Mouse (Mus musculus) ES-E14 (cell line): ENCODE data around the gene Sema5a. TPM values are rescaled to one million over a fixed set of nuclear protein-coding genes. Genes with fewer than 3 reads are reported as not detected.

Experiments
- DNase-seq: peaks from one replicate; pipeline ENCODE4 v3.0.0-alpha.2; 2013; ENCODE audit warnings: low read depth, low spot score
- H3K27ac ChIP-seq: 2 replicates; pipeline ENCODE4 v1.5.1; 2012; ENCODE audit warnings: low read depth, mild to moderate bottlenecking, low read length, moderate library complexity, mixed read lengths; ENCODE audit not compliant: poor library complexity, insufficient read depth, severe bottlenecking
- H3K36me3 ChIP-seq: 2 replicates; pipeline ENCODE4 v1.6.1; 2012; ENCODE audit warnings: mild to moderate bottlenecking, low read length, moderate library complexity, mixed read lengths; ENCODE audit not compliant: control insufficient read depth, poor library complexity, insufficient read depth, severe bottlenecking
- H3K4me1 ChIP-seq, 2 experiments: fragments of 150-350 bp in 1 of 2; sonication (generic) in 1 of 2; 2 replicates each; pipeline ENCODE4 v1.6.1; 2012; ENCODE audit warnings: low read length in 2 of 2, mild to moderate bottlenecking in 1 of 2, mixed read lengths in 1 of 2; ENCODE audit not compliant: control insufficient read depth in 2 of 2, insufficient read depth in 2 of 2, poor library complexity in 1 of 2
- H3K4me3 ChIP-seq, 2 experiments: fragments of 150-350 bp in 1 of 2; sonication (generic) in 1 of 2; 2 replicates each; pipeline ENCODE4 v1.5.1; 2012; ENCODE audit warnings: low read length in 2 of 2, low read depth in 1 of 2, mild to moderate bottlenecking in 1 of 2, mixed read lengths in 1 of 2; ENCODE audit not compliant: insufficient read depth in 1 of 2, poor library complexity in 1 of 2, severe bottlenecking in 1 of 2
- H3K9ac ChIP-seq: 2 replicates; pipeline ENCODE4 v1.6.1; 2012; ENCODE audit warnings: low read depth, mild to moderate bottlenecking, low read length, mixed read lengths; ENCODE audit not compliant: poor library complexity, insufficient read depth, severe bottlenecking
- H3K9me3 ChIP-seq: fragments of 150-350 bp; sonication (generic); 2 replicates; pipeline ENCODE4 v1.6.1; 2012; ENCODE audit warnings: low read depth, mild to moderate bottlenecking, low read length; ENCODE audit not compliant: control insufficient read depth, insufficient read depth
- CHD2 ChIP-seq: IDR thresholded peaks from 2 replicates; pipeline ENCODE4 v1.6.1; 2014; ENCODE audit warnings: mild to moderate bottlenecking, low read depth, low read length, inconsistent platforms
- HCFC1 ChIP-seq: IDR thresholded peaks from 2 replicates; pipeline ENCODE4 v1.6.1; 2012; ENCODE audit warnings: low read length, inconsistent platforms, borderline replicate concordance; ENCODE audit not compliant: insufficient read depth
- MAFK ChIP-seq: IDR thresholded peaks from 2 replicates; pipeline ENCODE4 v1.6.1; 2014; ENCODE audit warnings: mild to moderate bottlenecking, low read depth, low read length, inconsistent platforms; ENCODE audit not compliant: insufficient read depth
- ZC3H11A ChIP-seq: IDR thresholded peaks from 2 replicates; pipeline ENCODE4 v1.6.1; 2012; ENCODE audit warnings: low read depth, mild to moderate bottlenecking, inconsistent platforms, low read length, borderline replicate concordance
- ZNF384 ChIP-seq: IDR thresholded peaks from 2 replicates; pipeline ENCODE4 v1.6.1; 2012; ENCODE audit warnings: low read depth, low read length, inconsistent platforms
- in situ Hi-C, 2 experiments: fragments of 600-800 bp; cut with MboI; formaldehyde crosslinking; loops; one replicate each; pipeline ENCODE4 v1.15.1; 2025; ENCODE audit warnings: low sequenced_read_pairs in 2 of 2, inconsistent platforms in 1 of 2; ENCODE audit not compliant: unreplicated experiment in 2 of 2
- total RNA-seq: library from RNA; depleted of rRNA; stranded (reverse); fragments of 300-350 nt; gene quantifications from 2 replicates; pipeline ENCODE4 v1.2.3, GENCODE M21; 2012

The Sema5a gene
- total RNA-seq, 1 experiment, result 2.7 TPM

- H3K27ac ChIP-seq, result no peak overlapping the region
- TF ChIP-seq CHD2, result no peak
- no peak for TF ChIP-seq HCFC1
- TF ChIP-seq ZC3H11A, result no peak
- no peak for TF ChIP-seq MAFK
- no peak for TF ChIP-seq ZNF384
- no peaks in the 10 kb centered on the region for H3K36me3 ChIP-seq
- no peak for DNase-seq
- no peaks in the 10 kb centered on the region for H3K4me1 ChIP-seq
- H3K9me3 ChIP-seq, result no peaks in the 10 kb centered on the region
- in situ Hi-C loops, result no loop called here
- H3K9ac ChIP-seq, result no peak overlapping the region
- H3K4me3 ChIP-seq, result no peak overlapping the region
Observed at GRCm38 (mm10) chr15:32459046-32459445, 214.4 kb downstream of the Sema5a start.

GRCm38 (mm10) chr15:32460238-32460637, 215.6 kb downstream of the Sema5a start:
- H3K4me1 ChIP-seq, result no peaks in the 10 kb centered on the region
- no peak overlapping the region for H3K9ac ChIP-seq
- H3K9me3 ChIP-seq, result no peaks in the 10 kb centered on the region
- no peak for DNase-seq
- in situ Hi-C loops, result no loop called here
- H3K27ac ChIP-seq, result no peak overlapping the region
- no peaks in the 10 kb centered on the region for H3K36me3 ChIP-seq
- TF ChIP-seq CHD2 (no peak), ZNF384 (no peak), MAFK (no peak), HCFC1 (no peak), ZC3H11A (no peak)
- no peak overlapping the region for H3K4me3 ChIP-seq

GRCm38 (mm10) chr15:32471480-32472050, 227.0 kb downstream of the Sema5a start:
- no peaks in the 10 kb centered on the region for H3K36me3 ChIP-seq
- H3K9ac ChIP-seq, result no peak overlapping the region
- in situ Hi-C loops, result no loop called here
- H3K4me3 ChIP-seq, result no peak overlapping the region
- TF ChIP-seq HCFC1, result no peak
- TF ChIP-seq CHD2, result no peak
- TF ChIP-seq ZC3H11A, result no peak
- TF ChIP-seq ZNF384, result no peak
- TF ChIP-seq MAFK, result no peak
- H3K27ac ChIP-seq, result no peak overlapping the region
- H3K4me1 ChIP-seq, result no peaks in the 10 kb centered on the region
- no peaks in the 10 kb centered on the region for H3K9me3 ChIP-seq
- DNase-seq, result no peak

- no peaks in the 10 kb centered on the region for H3K36me3 ChIP-seq
- no peaks in the 10 kb centered on the region for H3K9me3 ChIP-seq
- no peak for DNase-seq
- H3K9ac ChIP-seq, result no peak overlapping the region
- no peak overlapping the region for H3K4me3 ChIP-seq
- TF ChIP-seq HCFC1 (no peak), ZNF384 (no peak), ZC3H11A (no peak), MAFK (no peak), CHD2 (no peak)
- in situ Hi-C loops, result no loop called here
- H3K4me1 ChIP-seq, result no peaks in the 10 kb centered on the region
- no peak overlapping the region for H3K27ac ChIP-seq
Observed at GRCm38 (mm10) chr15:32480747-32481146, 236.1 kb downstream of the Sema5a start.

- Histone ChIP-seq H3K36me3 (no peaks in the 10 kb centered on the region), H3K4me3 (no peak overlapping the region), H3K9ac (no peak overlapping the region), H3K9me3 (no peaks in the 10 kb centered on the region), H3K4me1 (no peaks in the 10 kb centered on the region), H3K27ac (no peak overlapping the region)
- TF ChIP-seq HCFC1, result no peak
- TF ChIP-seq MAFK, result no peak
- no peak for TF ChIP-seq ZC3H11A
- no peak for TF ChIP-seq CHD2
- TF ChIP-seq ZNF384, result no peak
- DNase-seq, result no peak
- in situ Hi-C loops, result no loop called here
Observed at GRCm38 (mm10) chr15:32485064-32485964, 240.7 kb downstream of the Sema5a start.
